Mouse (Mus musculus): ENCODE measurements around the gene Ptpn1. TPM values are rescaled to one million over a fixed set of nuclear protein-coding genes. Genes with fewer than 3 reads are reported as not detected.

Ptpn1 gene
- polyA plus RNA-seq, 1 experiment from 2014 or later, result 54.8 TPM

DNA sequence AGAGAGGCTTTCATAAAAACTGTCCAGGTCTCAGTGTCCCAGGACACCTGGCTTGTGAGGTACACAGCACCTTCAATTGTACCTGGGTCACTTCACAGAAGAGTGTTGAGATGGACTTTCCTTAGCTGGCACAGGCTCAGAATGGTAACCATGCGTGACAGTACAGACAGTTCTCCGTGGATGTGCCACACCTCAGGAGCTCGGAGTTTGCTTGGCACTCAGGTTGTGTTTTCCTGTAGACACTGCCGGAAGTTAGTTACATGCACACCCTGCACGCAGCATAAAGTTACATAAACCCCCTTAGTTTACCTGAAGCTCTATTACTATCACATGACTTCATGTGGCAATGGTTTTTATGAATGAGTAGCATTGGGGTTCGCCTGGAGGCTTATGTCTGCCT lies 18.8 kb downstream of the Ptpn1 start:
- no peak overlapping the region for H3K9ac ChIP-seq
- H3K9me3 ChIP-seq, result no peaks in the 10 kb centered on the region
- ATAC-seq (ENCODE audit: insufficient read depth, low FRiP score, low read depth), result no peak
- H3K4me2 ChIP-seq, result no peak overlapping the region
- no peaks in the 10 kb centered on the region for H3K27me3 ChIP-seq (replicated peaks)
- H3K27ac ChIP-seq, result peak overlapping the region; percentile 41; the same call in 1 of the 2 replicates
- H3K4me3 ChIP-seq (replicated peaks), result no peak overlapping the region
- H3K36me3 ChIP-seq, result no peaks in the 10 kb centered on the region
- peaks cover 35% of the 10 kb centered on the region for H3K4me1 ChIP-seq
- 81% methylated on average over 6 of the region's 6 CpGs for WGBS

DNA sequence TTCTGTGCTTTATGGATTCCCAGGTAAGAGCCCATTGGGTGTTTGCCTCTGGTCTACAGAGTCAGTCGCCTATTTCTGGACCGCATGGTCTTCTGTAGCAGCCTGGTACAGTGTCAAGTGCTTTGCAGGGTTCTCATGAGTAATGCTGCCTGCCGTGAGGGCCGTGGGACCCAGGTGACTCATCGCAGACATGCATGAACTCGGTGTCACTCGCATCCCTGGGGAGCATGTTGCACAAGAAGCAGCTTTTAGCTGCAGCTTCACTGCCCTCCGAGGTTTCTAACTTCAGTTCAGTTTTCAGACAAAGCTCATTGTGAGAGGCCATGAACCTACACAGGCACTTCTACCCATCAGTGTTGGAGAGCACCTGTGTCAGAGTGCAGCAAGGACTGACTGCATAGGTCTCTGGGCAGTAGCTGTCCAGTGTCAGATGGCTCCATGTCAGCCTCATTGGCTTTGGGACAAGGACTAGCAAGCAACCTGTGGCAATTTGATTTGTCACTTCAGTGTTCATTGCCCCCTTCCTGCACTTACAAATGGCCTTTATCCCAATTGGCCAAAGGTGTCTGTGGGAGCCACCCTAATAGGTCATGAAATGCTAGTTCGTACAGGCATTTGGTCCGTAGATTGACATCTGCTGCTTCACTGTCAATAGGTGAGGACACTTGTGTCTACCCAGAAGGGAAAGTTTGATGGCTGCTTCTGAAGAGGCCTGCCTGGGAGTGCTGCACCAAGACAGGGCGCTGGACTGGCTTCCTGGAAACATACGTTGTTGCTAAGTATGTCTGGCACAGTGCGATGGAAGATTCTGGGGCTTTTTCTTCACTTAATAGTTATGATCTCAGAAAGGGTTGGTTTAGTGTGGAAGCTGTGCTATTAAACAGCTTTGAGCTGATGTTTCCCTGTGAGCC lies 19.7 kb downstream of the Ptpn1 start:
- WGBS, result 86% methylated on average over 13 of the region's 13 CpGs
- H3K4me1 ChIP-seq, result peaks cover 34% of the 10 kb centered on the region
- no peaks in the 10 kb centered on the region for H3K36me3 ChIP-seq
- H3K27ac ChIP-seq, result peak overlapping the region; percentile 41; the same call in 1 of the 2 replicates
- H3K4me3 ChIP-seq (replicated peaks), result no peak overlapping the region
- H3K9me3 ChIP-seq, result no peaks in the 10 kb centered on the region
- H3K4me2 ChIP-seq, result no peak overlapping the region
- no peak for ATAC-seq (ENCODE audit: insufficient read depth, low FRiP score, low read depth)
- no peaks in the 10 kb centered on the region for H3K27me3 ChIP-seq (replicated peaks)
- no peak overlapping the region for H3K9ac ChIP-seq

DNA sequence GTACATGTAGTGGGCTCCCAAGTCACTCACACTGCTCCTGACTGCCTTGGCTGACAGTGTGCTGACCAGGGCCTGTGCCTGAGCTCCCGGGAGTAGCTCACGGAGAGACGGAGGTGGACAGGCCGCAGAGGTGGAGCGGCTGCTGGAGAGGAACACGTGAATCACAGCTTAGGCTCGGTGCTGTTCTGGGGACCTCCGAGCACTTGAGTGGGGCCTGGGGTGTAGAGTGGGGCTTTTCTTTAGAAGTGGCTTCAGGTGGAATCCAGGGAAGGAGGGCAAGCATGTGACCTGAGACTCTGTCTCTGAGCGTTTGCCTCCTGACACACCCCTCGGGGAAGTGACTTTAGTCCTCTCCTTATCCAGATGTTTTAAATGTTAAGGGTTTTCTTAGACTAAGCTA lies 22.0 kb downstream of the Ptpn1 start:
- no peaks in the 10 kb centered on the region for H3K27me3 ChIP-seq (replicated peaks)
- H3K9ac ChIP-seq, result no peak overlapping the region
- H3K4me2 ChIP-seq, result no peak overlapping the region
- no peak overlapping the region for H3K27ac ChIP-seq
- ATAC-seq (ENCODE audit: insufficient read depth, low FRiP score, low read depth), result no peak
- H3K9me3 ChIP-seq, result no peaks in the 10 kb centered on the region
- H3K4me3 ChIP-seq (replicated peaks), result no peak overlapping the region
- 76% methylated on average over 10 of the region's 10 CpGs for WGBS
- no peaks in the 10 kb centered on the region for H3K36me3 ChIP-seq
- peaks cover 32% of the 10 kb centered on the region for H3K4me1 ChIP-seq

DNA sequence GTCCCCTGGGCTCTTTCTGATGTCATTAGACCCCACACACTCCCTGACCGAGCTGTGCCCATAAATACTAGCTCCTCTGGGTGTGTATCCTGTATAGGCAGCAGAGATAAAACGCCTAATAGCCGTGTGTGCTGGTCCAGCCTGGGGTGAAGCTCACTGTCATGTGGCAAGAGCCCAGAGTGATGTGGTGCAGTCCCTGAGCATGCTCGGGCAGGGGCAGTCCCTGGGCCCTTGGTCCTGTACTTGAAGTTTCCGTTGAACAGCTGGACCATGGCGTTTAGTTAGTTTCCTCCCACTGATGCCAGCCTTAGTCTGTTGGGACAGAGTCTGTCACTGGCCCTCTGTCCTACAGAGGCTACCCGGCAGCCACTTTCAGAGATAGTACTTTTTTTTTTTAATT lies 23.1 kb downstream of the Ptpn1 start:
- WGBS, result 79% methylated on average over 7 of the region's 7 CpGs
- Histone ChIP-seq H3K4me3 (replicated peaks) (no peak overlapping the region), H3K9ac (no peak overlapping the region), H3K4me2 (no peak overlapping the region), H3K27ac (no peak overlapping the region), H3K4me1 (peaks cover 35% of the 10 kb centered on the region), H3K9me3 (no peaks in the 10 kb centered on the region), H3K27me3 (replicated peaks) (no peaks in the 10 kb centered on the region), H3K36me3 (no peaks in the 10 kb centered on the region)
- ATAC-seq (ENCODE audit: insufficient read depth, low FRiP score, low read depth), result no peak

DNA sequence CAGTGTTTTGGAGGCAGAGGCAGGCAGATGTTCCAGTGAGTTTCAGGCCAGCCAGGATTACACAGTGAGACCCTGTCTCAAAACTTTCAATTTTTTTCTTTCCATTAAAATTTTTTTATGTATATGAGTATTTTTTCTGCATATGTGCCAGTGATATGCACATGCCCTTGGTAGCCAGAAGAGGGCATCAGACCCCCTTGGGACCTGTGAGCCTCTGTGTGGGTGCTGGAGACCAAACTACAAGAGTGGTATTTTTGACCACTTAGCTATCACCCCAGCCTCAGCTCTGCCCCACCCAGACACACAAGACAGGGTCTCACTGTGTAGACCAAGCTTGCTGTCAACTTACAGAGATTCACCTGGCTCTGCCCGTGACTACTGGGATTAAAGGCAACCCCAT lies 25.7 kb downstream of the Ptpn1 start:
- H3K9ac ChIP-seq, result no peak overlapping the region
- peaks cover 29% of the 10 kb centered on the region for H3K4me1 ChIP-seq
- no peaks in the 10 kb centered on the region for H3K27me3 ChIP-seq (replicated peaks)

DNA sequence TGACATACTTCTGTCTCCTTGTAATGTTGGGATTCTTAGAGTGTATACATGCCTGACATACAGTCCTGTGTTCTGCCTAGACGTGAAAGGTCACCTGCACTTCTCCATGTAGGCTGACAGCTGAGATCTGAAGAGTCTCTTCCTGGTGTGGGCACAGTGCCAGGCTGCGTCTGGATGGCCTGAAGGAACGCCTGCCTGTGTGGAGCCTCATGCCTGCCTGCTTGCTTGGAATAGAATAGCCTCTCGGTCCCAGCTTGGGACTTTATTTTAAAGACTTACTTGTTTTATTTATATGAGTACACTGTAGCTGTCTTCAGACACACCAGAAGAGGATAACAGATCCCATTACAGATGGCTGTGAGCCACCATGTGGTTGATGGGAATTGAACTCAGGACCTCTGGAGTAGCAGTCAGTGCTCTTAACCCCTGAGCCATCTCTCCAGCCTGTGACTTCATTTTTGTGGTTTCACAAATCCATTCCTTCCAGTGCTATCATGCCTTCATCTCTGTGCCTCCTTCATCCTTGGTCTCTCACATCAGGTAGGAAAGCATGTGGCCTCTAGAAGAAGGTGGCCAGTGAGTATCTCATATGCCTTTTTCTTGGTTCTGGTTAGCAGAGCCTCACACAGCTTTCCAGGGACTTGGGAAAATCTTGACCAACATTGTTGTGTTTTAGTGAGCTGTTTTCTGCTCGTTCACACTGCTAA lies 26.4 kb downstream of the Ptpn1 start:
- 35% methylated on average over 5 of the region's 5 CpGs for WGBS
- Histone ChIP-seq H3K27ac (peak overlapping the region; percentile 67), H3K4me1 (peaks cover 29% of the 10 kb centered on the region), H3K4me2 (no peak overlapping the region; the same call in 1 of the 2 replicates), H3K27me3 (replicated peaks) (no peaks in the 10 kb centered on the region), H3K9ac (no peak overlapping the region), H3K36me3 (no peaks in the 10 kb centered on the region), H3K9me3 (no peaks in the 10 kb centered on the region), H3K4me3 (replicated peaks) (no peak overlapping the region)
- no peak for ATAC-seq (ENCODE audit: insufficient read depth, low FRiP score, low read depth)

More for the DNA sequence above, 25.7 kb downstream of the Ptpn1 start:
- no peak overlapping the region for H3K27ac ChIP-seq
- no peaks in the 10 kb centered on the region for H3K9me3 ChIP-seq
- H3K36me3 ChIP-seq, result no peaks in the 10 kb centered on the region
- H3K4me3 ChIP-seq (replicated peaks), result no peak overlapping the region
- 84% methylated on average over 1 of the region's 1 CpGs for WGBS
- ATAC-seq (ENCODE audit: insufficient read depth, low FRiP score, low read depth), result no peak
- H3K4me2 ChIP-seq, result no peak overlapping the region

DNA sequence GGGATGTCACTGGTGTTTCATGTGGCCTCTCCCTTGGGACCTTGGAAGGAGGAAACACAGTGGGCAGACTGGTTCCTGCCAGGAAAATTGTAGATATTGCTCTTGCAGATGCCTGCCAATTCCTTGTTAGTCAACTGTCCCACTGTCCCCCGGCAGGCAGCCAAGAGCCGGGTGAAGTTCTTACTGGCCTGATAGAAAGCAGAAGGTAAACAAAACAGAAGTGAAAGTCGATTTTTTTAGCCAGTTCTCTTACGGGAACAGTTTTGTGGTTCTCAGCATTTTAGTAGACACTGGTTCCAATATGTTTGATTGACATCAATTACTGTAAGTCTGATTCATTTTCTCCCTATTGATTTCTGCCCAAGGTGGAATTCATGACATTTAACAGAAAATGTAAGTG lies 27.0 kb downstream of the Ptpn1 start:
- H3K4me1 ChIP-seq, result peaks cover 29% of the 10 kb centered on the region
- peak overlapping the region; percentile 67 for H3K27ac ChIP-seq
- no peaks in the 10 kb centered on the region for H3K27me3 ChIP-seq (replicated peaks)
- ATAC-seq (ENCODE audit: insufficient read depth, low FRiP score, low read depth), result no peak
- H3K36me3 ChIP-seq, result no peaks in the 10 kb centered on the region
- H3K4me3 ChIP-seq (replicated peaks), result no peak overlapping the region
- WGBS, result 12% methylated on average over 4 of the region's 4 CpGs
- no peaks in the 10 kb centered on the region for H3K9me3 ChIP-seq
- H3K4me2 ChIP-seq, result peak overlapping the region; percentile 19
- H3K9ac ChIP-seq, result no peak overlapping the region

DNA sequence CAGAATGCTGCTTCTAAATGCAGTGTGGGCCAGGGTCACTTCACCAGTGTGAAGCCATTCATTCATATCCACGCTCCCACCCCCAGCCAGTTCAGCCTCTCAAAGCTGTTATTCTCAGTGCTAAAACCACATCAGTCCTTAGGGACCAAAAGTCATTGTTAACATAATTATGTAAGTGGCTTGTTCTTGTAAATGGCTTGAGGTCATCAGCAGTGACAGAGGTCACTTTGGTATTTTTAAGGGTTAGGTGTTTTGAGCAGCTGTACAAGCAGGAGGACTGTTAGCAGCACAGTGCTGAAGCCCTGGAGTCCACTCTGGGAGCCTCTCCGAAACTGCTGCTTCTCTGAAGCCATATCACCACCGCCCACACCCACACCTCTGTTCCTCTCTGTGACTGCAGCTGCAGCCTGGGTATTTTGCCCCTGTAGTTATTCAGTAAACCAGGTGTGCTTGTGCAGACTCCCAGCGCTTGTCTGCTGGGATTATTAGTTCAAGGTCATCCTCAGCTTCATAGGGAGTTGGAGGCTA lies 27.6 kb downstream of the Ptpn1 start:
- Histone ChIP-seq H3K9me3 (no peaks in the 10 kb centered on the region), H3K4me1 (peaks cover 29% of the 10 kb centered on the region), H3K9ac (no peak overlapping the region), H3K27me3 (replicated peaks) (no peaks in the 10 kb centered on the region), H3K27ac (peak overlapping the region; percentile 67), H3K36me3 (no peaks in the 10 kb centered on the region), H3K4me3 (replicated peaks) (no peak overlapping the region), H3K4me2 (peak overlapping the region; percentile 19; the same call in 1 of the 2 replicates)
- ATAC-seq (ENCODE audit: insufficient read depth, low FRiP score, low read depth), result no peak; the same call in 1 of the 2 replicates
- WGBS, result 66% methylated on average over 4 of the region's 4 CpGs

DNA sequence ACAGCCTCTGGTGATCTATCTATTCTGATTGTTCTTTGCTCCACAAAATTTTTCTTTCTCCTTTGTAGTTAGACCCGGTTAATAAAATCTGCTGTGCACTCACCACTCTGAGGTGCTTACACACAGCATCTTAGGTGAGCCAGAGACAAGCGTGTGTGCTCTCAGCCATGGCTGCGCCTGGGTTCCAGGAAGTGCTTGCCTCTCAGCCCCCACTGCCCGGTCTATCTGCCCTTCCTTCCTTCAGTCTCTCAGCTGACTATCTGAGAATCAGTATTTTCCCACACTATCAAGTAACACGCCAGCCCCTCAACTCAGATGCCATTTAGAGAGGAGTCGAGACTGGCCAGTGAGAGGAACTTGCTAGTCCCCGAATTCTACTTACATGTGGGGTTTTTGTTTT lies 28.1 kb downstream of the Ptpn1 start:
- H3K36me3 ChIP-seq, result 0 out of 2 replicates have a peak, but pooled peaks cover 2% of the 10 kb centered on the region
- no peak overlapping the region for H3K27ac ChIP-seq
- no peaks in the 10 kb centered on the region for H3K27me3 ChIP-seq (replicated peaks)
- H3K4me2 ChIP-seq, result no peak overlapping the region
- peaks cover 29% of the 10 kb centered on the region for H3K4me1 ChIP-seq
- no peak overlapping the region for H3K4me3 ChIP-seq (replicated peaks)
- no peak overlapping the region for H3K9ac ChIP-seq
- no peak for ATAC-seq (ENCODE audit: insufficient read depth, low FRiP score, low read depth)
- WGBS, result 50% methylated on average over 7 of the region's 7 CpGs
- H3K9me3 ChIP-seq, result no peaks in the 10 kb centered on the region

DNA sequence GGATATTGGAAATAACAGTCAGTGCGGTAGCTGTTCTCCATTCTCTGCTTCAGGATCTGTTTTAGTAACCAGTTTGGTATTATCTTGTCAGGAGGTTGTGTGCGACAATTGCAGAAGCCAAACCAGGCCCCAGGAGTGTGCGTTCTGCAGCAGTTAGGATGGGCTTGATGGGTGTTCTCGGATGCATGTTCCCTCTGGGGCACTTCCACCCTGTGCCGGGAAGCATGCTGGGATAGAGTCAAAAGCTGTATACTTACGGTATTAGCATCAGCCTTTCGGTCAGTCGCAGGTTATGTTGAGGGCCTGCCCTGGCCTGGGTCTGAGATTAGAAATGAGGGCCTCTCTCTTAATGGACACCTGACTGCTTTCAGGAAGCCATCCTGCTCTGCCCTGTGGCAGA lies 28.7 kb downstream of the Ptpn1 start:
- 70% methylated on average over 8 of the region's 8 CpGs for WGBS
- Histone ChIP-seq H3K4me3 (replicated peaks) (no peak overlapping the region), H3K9ac (no peak overlapping the region), H3K4me2 (no peak overlapping the region), H3K27me3 (replicated peaks) (no peaks in the 10 kb centered on the region), H3K4me1 (peaks cover 29% of the 10 kb centered on the region), H3K36me3 (0 out of 2 replicates have a peak, but pooled peaks cover 5% of the 10 kb centered on the region), H3K27ac (no peak overlapping the region), H3K9me3 (no peaks in the 10 kb centered on the region)
- ATAC-seq (ENCODE audit: insufficient read depth, low FRiP score, low read depth), result no peak

DNA sequence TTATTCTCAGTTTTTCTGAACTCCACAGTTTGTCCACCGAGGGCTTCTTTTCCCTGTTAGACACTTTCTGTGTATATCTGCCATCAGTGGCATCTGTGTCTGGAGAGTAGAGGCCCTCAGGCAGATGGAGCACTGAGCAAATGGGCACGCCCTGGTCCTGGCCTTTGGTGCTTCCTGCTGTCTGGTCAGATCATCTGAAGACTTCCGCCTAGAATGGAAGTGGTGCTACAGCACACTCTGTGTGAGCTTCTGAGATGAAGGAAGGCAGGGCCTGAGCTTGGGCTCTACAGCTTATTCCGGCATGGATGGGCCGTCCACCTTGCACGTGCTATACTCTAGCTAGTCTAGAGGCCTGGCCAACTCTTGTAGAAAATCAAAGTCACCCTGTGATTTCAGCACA lies 30.5 kb downstream of the Ptpn1 start:
- H3K27ac ChIP-seq, result no peak overlapping the region
- no peaks in the 10 kb centered on the region for H3K9me3 ChIP-seq
- H3K4me3 ChIP-seq (replicated peaks), result no peak overlapping the region
- 84% methylated on average over 6 of the region's 6 CpGs for WGBS
- H3K4me1 ChIP-seq, result peaks cover 29% of the 10 kb centered on the region
- H3K36me3 ChIP-seq, result peaks cover 20% of the 10 kb centered on the region; the same call in 1 of the 2 replicates
- no peak overlapping the region for H3K9ac ChIP-seq
- ATAC-seq (ENCODE audit: insufficient read depth, low FRiP score, low read depth), result no peak
- H3K27me3 ChIP-seq (replicated peaks), result no peaks in the 10 kb centered on the region
- H3K4me2 ChIP-seq, result no peak overlapping the region

DNA sequence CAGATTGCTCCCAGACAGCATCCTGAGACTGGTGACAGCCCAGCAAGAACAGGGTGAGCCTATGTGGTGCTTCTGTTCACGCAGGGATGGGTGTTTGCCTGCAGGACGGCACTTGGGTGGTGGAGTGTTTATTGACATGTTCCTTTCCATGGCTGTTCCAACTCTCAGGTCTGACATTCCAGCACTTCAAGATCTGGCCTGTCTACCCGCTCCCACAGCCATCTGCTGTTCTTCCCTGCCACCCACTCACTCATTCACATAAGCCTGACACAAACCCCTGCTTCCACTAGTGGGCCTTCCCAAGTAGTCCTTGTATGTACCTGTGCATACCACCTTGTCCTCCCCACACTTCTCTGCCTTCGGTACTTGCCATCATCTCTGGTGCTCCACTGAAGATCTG lies 31.3 kb downstream of the Ptpn1 start:
- no peak for ATAC-seq (ENCODE audit: insufficient read depth, low FRiP score, low read depth)
- WGBS, result 86% methylated on average over 4 of the region's 4 CpGs
- H3K4me3 ChIP-seq (replicated peaks), result no peak overlapping the region

More for the DNA sequence above, 31.3 kb downstream of the Ptpn1 start:
- Histone ChIP-seq H3K9ac (no peak overlapping the region), H3K27ac (no peak overlapping the region), H3K36me3 (peaks cover 24% of the 10 kb centered on the region), H3K4me1 (peaks cover 24% of the 10 kb centered on the region), H3K27me3 (replicated peaks) (no peaks in the 10 kb centered on the region), H3K4me2 (no peak overlapping the region), H3K9me3 (no peaks in the 10 kb centered on the region)

All from stomach, embryonic 15.5 days (tissue).